Mouse (Mus musculus) gonadal fat pad, adult 2 months (tissue): ENCODE data around the gene Skiv2l. TPM values are rescaled to one million over a fixed set of nuclear protein-coding genes. Genes with fewer than 3 reads are reported as not detected.
"Not testable (repeated sequence)": the region's sequence is repeated elsewhere in the genome, so short reads cannot be mapped to it uniquely, and the experiment has no call there.

ENCODE experiments used
- DNase-seq: peaks from one replicate; pipeline ENCODE4 v3.0.0-alpha.2; 2012; ENCODE audit warnings: low read depth
- polyA plus RNA-seq: library from polyadenylated mRNA; depleted of rRNA; stranded (reverse); fragments of >200 nt; gene quantifications from 2 replicates; pipeline ENCODE4 v1.2.3, GENCODE M21; 2012

Skiv2l gene
- polyA plus RNA-seq, 1 experiment: 93.8 TPM

- not testable (repeated sequence) for DNase-seq
These were observed 36.3 kb downstream of the Skiv2l start for GRCm38 (mm10) chr17:34813747-34814146.

- DNase-seq: no peak
These were observed 38.7 kb downstream of the Skiv2l start for GRCm38 (mm10) chr17:34811275-34811674.

DNA sequence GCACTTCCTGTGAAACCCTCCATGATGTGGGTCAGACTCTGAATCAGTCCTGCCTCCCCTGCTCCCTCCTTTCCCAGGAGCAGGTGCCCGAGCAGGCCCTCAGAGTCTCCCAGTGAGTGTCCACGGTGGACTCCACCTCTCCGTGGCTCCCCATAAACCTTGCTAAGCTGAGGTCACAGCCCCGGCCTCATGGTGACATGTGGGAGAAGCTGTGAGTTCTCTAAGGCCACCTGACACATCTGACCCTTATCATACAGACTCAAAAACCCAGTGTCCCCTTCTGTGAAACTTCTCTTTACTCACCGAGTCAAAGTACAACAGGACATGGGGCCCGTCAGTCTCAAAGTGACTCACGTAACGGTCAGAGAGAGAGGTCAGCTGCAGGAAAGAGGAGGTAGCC is 39.2 kb downstream of the Skiv2l start:
- DNase-seq: not testable (repeated sequence)

GRCm38 (mm10) chr17:34810411-34810810 is 39.6 kb downstream of the Skiv2l start:
- DNase-seq: not testable (repeated sequence)

- DNase-seq: no peak
These were observed 41.3 kb downstream of the Skiv2l start for GRCm38 (mm10) chr17:34808599-34809205.

- no peak for DNase-seq
These were observed 42.8 kb downstream of the Skiv2l start for GRCm38 (mm10) chr17:34807176-34807575.

DNA sequence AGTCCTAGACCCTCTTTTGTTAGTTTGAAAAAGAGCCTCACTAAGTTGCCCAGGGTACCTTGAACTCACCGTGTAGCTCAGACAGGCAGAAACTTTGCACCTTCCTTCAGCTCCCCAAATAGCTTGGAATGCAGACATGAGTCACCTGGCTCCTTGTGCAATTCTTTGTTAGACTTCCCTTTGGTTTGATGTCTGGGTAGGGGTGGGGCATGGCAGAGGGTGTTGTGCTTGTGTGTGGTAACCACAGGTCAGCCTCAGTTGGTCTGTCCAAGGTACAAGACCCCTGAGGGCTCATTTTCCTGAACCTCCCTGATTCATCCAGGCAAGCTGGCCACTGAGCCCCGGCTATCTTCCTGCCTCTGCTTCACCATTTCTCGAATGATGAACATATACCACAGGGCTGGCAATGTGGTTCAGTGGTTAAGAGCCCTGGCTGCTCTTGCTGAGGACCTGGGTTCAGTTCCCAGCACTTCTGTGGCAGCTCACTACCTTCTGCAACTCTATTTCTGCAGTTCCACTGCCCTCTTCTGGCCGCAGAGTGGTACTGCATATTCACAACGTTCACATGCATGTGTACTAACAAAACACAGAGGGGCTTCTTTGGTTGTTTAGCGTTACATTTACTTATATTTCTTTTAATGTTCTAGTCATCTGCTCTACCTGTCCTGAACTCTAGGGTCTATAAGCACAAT is 45.0 kb downstream of the Skiv2l start:
- DNase-seq: no peak

DNA sequence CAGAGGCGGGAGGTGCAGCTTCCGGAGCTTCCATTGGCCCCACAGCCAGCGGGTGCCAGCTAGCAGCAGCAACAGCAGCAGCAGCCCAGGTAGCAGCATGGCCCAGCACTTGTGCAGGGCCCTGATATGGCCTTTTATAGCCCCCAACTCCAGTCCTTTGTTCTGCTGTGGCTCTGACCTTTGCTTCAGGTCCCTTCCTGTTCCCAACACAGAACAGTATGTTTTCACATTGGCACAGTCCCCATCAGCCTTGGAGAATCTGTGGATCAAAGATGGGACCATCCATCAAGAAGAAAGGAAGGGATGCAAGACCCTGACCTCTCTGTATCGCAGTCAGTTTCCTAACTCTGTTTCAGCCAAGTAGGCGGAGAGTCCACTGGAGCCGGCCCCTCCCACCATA is 45.7 kb downstream of the Skiv2l start, which contains the start of gene Cyp21a1:
Cyp21a1 (minus strand) TSS at position 261 of the 400 bp plus-strand sequence.
- not testable (repeated sequence) for DNase-seq

GRCm38 (mm10) chr17:34803367-34803766 is 46.6 kb downstream of the Skiv2l start:
- not testable (repeated sequence) for DNase-seq

DNA sequence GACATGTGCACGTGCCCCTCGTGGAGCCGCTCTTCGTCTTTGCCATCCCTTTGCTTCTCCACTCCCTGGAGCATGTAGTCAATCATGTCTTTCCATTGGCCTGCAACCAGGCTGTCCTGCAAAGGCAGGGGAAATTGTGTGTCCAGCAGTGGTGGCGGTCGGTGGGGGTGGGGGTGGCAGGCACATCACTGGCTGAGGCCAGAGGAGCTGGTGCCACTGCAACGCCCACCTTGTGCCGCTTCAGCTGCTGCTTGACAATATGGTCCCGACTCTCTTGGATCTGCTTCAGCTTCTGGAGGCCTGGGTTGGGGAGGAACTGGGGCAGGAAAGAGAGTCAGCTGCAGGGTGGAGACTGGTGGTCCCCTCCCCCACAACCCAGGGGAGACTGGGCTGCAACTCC is 47.3 kb downstream of the Skiv2l start:
- DNase-seq: not testable (repeated sequence)

DNA sequence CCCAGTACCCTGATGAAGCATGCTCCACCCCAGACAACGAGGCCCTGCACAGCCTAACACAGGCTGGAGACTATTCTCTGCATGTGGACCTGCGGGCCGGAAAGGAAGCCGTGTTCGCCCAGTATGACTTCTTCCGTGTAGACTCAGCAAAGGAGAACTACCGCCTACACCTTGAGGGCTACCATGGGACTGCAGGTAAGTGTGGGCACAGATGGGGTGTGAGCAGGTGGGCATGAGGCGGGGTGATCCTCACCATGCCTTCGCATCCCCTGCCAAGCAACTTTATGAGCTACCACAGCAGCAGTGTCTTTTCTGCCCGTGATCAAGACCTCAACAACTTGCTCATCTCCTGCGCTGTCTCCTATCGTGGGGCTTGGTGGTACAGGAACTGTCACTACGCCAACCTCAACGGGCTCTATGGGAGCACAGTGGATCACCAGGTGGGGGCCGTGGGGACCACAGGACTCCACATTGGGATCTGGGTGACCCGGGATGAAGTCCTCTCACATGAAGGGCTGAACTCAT is 49.2 kb downstream of the Skiv2l start:
- DNase-seq: not testable (repeated sequence)

- DNase-seq: no peak
These were observed 50.5 kb downstream of the Skiv2l start for GRCm38 (mm10) chr17:34799531-34799925.

DNA sequence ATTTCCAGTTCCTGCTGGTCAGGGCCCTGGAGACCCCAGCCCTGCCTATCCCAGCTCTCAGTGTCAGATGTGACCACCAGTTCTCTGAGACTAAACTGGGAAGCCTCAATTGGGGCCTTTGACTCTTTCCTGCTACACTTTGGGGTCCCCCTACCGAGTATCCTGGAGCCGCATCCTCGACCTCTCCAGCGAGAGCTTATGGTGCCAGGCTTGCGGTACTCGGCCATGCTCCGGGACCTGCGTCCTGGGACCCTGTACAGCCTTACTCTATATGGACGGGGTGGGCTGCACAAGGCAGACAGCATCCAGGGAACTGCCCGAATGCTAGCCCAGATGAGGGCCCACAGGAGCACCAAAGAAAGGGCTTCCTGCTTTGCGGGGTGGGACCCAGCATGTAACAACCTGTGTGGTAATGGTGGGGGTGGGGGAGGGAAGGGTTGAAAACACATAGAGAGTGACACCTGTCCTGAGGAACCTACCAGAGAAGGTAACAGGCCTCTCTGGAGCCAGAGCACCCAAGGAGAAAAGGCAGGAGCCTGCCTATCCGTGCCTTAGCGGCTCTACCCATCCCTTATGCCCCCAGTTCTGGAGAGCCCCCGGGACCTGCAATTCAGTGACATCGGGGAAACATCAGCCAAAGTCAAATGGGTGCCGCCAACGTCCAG is 51.0 kb downstream of the Skiv2l start:
- DNase-seq: no peak

- not testable (repeated sequence) for DNase-seq
These were observed 51.9 kb downstream of the Skiv2l start for GRCm38 (mm10) chr17:34798071-34798470.

- not testable (repeated sequence) for DNase-seq
These were observed 52.6 kb downstream of the Skiv2l start for GRCm38 (mm10) chr17:34797211-34797995.

- DNase-seq: no peak
These were observed 53.5 kb downstream of the Skiv2l start for GRCm38 (mm10) chr17:34796311-34797140.

DNA sequence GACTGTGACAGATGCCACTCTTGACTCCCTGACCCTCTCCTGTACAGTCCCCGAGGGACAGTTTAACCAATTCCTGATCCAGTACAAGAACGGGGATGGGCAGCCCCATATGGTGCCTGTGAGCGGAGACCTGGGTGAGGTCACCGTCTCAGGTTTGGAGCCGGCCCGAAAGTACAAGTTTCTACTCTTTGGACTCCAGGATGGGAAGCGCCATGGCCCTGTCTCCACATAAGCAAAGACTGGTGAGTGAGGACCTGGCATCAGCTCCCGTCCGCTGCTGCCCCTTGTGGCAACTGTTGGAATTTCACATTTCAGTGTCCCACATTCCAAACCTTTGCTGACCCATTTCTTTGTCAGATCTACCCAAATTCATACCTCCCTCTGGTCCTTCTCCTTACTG is 54.4 kb downstream of the Skiv2l start:
- no peak for DNase-seq

DNA sequence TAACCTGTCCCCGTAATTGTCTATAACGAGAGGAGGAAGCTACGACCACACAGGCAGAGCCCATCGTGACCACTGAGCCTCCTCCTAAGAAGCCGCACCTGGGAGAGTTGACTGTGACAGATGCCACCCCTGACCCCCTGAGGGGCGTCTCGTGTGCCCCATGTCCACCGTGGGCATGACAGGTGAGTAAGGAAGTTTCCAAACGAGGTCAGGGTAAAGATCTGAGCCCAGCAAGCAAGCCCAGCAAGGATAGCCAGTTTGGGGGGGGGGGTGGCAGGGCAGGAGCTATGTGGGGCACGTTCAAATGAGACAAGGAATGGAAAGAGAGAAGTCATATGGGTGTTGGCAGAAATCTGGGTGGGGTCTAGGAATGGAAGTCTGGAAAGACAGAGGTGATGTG is 55.0 kb downstream of the Skiv2l start:
- DNase-seq: no peak
